Mouse (Mus musculus) MN1 (cell line): ENCODE data around the gene Slc25a45.

Experiments
- DNase-seq: peaks from one replicate; pipeline ENCODE4 v3.0.0-alpha.2; 2016; ENCODE audit warnings: low spot score

The Slc25a45 gene

DNA sequence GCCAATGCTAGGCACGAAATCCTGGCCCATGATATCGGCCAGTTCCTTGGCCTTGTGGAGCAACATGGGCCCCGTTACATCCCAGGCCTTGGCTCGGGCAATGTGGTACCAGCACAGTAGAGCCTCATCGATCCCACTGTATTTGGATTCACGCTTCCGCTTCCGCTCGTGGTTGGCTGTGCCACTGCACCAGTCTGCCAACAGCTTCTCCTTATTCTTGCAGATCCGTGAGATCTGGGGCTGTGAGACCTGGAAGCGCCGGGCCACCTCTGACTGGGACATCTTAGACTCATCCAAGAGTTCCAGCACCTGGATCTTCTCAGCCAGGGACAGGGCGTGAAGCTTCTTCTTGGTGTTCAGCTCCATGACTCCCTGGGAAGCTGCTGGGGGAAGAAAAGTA is 15.1 kb downstream of the Slc25a45 start:
- DNase-seq: no peak

GRCm38 (mm10) chr19:5893282-5894001 is 15.8 kb downstream of the Slc25a45 start:
- DNase-seq: no peak

GRCm38 (mm10) chr19:5894002-5894678 is 16.5 kb downstream of the Slc25a45 start, which contains the start of gene Tigd3:
Tigd3 (minus strand) TSS chr19:5894149.
- peak; percentile 89 for DNase-seq

GRCm38 (mm10) chr19:5907275-5907674 is 29.7 kb downstream of the Slc25a45 start:
- no peak for DNase-seq

- peak; percentile 54 for DNase-seq
Observed at GRCm38 (mm10) chr19:5910221-5910620, 32.6 kb downstream of the Slc25a45 start.

DNA sequence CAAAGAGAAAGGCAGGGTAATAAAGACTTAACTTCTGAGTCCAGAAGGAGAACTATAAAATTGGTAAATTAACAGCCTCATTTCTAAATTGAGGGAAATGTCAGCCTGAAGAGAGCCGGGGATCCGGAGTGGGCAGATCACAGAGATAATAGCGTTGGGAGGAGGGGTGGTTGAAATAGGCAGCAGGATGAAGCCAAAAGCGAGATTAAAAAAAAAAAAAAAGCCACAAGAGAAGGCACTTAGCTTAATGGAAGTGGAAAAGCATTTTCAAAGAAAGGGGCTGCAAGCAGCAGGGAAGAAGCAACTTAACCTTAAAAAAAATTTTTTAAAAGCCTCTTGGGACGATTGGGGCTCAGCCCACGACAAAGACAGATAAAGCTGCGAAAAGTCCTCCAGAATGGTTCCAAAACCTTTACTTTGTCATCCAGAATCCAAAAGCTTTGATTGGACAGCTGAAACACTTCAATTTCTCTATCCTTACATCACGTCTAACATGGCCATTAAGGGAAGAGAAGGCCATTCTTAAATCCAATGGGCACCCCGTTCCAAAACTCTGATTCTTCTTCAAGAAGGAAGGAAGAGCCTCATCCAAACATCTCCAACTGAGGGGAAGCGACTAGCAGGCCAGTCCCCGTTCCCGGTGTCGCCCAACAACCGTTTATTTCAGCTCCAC is 34.0 kb downstream of the Slc25a45 start:
- DNase-seq: peak; percentile 57

GRCm38 (mm10) chr19:5912103-5913006 is 34.7 kb downstream of the Slc25a45 start:
- peak; percentile 98 for DNase-seq

GRCm38 (mm10) chr19:5913007-5913719 is 35.6 kb downstream of the Slc25a45 start, which contains the start of gene Dpf2:
Dpf2 (minus strand) TSS chr19:5913010.
- peak; percentile 31 for DNase-seq

- no peak for DNase-seq
Observed at GRCm38 (mm10) chr19:5921715-5922114, 44.1 kb downstream of the Slc25a45 start.

GRCm38 (mm10) chr19:5922119-5922942 is 44.7 kb downstream of the Slc25a45 start:
- DNase-seq: no peak

DNA sequence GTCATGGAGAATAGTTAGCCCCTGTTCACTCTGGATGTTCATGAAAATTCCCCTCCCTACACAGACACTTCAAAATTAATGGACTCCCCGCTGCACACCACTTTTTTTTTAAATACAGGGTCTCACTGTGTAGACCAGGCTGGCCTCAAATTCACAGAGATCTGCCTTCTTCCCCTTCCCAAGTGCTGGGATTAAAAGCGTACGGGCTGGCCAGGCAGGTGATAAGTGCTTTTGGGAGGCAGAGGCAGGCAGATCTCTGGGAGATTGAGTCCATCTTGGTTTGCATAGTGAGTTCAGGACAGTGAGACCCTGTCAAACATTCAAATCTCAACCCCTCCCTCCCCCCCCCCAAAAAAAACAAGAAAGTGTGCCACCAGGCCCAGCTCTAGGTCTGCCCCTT is 45.4 kb downstream of the Slc25a45 start:
- DNase-seq: no peak

GRCm38 (mm10) chr19:5923990-5924712 is 46.5 kb downstream of the Slc25a45 start:
- DNase-seq: peak; percentile 84

DNA sequence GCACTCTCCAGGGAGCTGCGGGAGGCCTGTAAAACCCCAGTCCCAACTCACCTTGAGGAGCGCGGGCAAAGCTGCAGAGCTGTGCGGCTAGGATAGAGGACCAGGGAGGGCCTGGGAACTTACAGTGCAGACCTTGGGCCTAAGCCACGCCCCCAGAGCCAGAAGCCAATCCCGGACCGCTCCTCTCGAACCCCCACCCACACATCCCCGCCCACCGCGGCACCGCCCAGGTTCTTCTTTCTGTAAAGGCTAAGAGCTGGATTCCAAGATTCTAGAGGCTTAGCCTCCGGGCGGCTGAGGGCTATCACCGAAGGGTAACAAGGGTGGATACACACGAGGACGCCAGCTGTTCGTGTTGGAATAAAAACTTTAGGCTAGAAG is 47.1 kb downstream of the Slc25a45 start, which contains the start of gene Cdc42ep2:
Gene Cdc42ep2, minus strand, starts transcription at position 104 of the 381 bp plus-strand sequence.
- DNase-seq: peak; percentile 88

- DNase-seq: no peak
Observed at GRCm38 (mm10) chr19:5925311-5925855, 47.8 kb downstream of the Slc25a45 start.

- no peak for DNase-seq
Observed at GRCm38 (mm10) chr19:5927026-5927425, 49.4 kb downstream of the Slc25a45 start.

- DNase-seq: no peak
Observed at GRCm38 (mm10) chr19:5927532-5927931, 49.9 kb downstream of the Slc25a45 start.

DNA sequence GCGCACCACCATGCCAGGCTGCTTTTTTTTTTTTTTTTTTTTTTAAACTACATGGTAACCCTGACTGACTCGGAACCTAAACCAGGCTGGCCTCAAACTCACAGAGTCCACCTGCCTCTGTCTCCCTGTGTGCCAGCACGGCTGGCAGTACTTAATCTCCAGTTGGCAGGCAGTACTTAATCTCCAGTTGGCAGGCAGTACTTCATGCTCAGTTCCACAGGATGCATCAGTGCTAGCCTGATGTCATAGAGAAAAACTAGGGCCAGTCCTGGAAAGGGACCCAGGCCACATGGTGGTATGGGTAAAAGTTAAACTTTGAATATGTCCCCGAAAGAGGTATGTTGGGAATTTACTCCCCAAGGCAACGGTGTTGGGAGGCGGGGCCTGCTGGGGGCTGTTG is 50.5 kb downstream of the Slc25a45 start:
- DNase-seq: no peak

DNA sequence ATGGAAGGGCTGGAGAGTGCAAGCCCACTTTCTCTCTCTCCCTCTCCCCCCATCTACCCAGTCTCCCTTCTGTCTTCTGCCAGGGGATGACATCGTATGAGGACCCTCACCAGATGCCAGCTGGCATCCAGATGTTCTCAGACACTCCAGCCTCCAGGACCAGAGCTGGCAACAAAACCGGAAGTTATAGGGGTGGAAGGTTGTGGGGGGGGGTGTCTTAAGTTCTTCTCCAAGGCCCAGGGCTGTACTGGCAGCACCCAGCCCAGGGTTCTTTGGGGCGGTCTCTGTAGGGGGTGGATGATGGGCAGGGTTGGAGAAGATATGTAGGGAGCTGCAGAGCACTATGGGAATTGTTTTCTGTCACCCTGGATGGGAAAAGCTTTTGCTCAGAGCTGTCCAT is 50.9 kb downstream of the Slc25a45 start:
- no peak for DNase-seq
